Mouse (Mus musculus) kidney, postnatal 10 days (tissue): ENCODE data around the gene Wdr64.

ENCODE experiments used
- DNase-seq: peaks from one replicate; pipeline ENCODE4 v3.0.0; 2021; ENCODE audit warnings: mixed read lengths

The Wdr64 gene

DNA sequence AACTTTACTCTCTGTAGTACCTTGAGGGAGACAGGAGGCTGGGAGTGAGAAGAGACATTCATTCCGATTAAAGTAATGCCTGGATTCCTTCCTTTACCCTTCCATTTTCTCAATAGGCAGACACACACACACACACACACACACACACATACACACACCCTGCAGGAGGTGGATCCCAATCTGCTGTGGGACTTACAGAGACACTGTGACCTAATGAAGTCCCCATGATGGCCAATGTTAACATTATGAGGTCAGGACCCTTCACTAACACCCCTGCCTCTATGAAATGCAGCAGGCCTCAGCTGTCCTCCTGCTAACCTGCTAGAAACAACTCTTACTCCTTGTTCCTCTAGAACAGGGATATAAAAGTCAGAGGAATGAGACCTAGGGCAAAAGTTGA, at the start of gene Wdr64:
Gene Wdr64, plus strand, starts transcription at position 301 of the 400 bp plus-strand sequence.
- DNase-seq: no peak

DNA sequence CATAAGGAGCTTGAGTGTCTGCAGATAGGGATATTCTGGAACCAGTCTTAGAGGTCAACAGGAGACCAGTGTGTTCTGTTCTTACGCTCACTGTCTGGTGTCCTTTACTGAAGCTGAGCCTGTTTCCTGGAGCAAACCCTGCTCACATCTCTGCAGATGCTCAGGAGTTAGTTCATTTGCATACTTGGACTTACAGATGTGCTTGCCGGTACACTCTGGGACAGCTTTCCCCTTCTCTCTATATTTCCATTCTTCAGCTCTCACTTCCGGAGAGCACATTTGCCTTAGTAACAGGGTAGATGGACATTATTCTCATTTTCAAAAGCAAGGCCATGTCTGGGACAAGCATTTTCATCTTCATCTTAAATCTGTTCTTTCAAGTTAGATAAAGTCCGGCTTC, 49.8 kb upstream of the Wdr64 start:
- DNase-seq: no peak

DNA sequence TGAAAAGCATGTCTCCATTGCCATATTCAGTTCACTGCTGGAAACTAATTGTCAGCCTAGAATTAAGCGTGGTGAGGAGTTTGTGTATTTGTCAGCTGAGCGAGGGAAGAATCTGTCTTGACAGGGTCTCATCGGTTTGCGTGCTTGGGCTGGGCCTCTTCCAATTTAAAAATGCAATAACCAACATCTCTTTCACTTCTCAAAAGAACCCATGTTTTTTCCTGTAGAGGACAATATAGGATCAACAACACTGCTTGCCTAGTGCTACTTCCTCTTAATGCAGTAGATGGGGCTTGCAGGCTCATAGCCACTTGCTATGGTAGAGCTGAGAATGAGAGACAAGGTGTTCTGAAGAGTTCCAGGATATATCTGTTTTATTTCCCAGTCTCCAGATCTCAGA, 38.5 kb upstream of the Wdr64 start:
- DNase-seq: no peak

DNA sequence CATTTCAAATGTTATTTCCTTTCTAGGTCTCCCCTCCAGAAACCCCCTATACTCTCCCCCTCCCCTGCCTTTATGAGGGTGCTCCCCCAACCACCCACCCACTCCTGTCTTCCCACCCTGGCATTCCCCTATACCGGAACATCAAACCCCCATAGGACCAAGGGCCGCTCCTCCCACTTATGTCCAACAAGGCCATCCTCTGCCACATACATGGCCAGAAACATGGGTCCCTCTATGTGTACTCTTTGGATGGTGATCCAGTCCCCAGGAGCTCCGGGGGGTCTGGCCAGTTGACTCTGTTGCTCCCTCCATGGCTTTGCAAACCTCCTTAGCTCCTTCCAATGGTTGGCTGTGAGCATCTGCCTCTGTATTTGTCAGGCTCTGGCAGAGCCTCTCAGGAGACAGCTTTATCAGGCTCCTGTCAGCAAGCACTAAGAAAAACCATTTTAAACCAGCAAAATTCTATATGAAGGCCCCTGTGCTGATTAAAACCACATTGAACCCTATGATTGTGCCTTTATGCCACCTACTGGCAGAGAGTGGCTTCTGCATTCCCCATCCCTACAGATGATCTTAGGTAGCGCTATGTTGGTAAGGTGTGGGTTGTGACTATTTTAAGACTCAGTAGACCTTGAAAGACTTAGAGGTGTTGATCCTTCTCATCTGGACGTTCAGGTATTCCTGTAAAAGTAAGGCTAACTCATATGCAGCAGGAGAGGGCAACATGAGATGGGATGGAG, 29.6 kb upstream of the Wdr64 start:
- DNase-seq: peak; percentile 37

DNA sequence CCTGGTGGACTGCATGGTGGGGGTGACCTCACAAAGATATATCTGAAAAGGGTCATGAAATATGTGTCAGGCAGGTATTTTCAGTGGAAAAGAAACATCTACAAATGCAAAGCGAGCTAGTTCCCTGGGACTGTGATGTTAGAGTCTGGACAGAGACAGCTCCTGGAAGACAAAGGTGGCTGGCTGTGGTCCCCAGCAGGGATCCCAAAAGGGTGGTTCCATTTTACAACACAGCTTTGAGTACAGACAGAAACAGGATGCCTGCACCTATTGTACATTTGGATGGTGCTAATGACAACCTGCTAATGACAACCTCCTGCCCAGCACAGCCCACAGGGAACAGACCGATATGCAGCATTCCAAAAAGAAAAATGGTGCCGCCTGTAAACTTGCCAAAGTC, 28.9 kb upstream of the Wdr64 start:
- no peak for DNase-seq

DNA sequence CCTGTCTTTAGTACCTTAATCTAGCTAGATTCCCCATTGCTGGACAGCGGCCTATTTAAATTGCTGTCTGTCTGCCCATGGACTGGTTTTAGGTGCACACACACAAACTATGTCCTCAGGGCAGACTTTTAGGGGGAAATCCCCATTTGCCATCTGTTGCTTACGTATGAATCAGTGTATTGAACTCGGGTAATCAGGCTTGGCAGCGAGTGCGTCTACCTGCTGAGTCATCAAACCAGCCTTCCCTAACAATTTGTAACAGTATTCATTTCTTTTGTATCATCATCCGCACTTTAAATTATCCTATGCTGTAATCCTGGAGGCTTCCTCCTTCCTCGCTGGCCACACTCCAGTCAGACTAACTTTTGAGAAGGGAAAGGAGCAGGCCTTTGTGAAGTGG, 28.4 kb upstream of the Wdr64 start:
- DNase-seq: no peak

DNA sequence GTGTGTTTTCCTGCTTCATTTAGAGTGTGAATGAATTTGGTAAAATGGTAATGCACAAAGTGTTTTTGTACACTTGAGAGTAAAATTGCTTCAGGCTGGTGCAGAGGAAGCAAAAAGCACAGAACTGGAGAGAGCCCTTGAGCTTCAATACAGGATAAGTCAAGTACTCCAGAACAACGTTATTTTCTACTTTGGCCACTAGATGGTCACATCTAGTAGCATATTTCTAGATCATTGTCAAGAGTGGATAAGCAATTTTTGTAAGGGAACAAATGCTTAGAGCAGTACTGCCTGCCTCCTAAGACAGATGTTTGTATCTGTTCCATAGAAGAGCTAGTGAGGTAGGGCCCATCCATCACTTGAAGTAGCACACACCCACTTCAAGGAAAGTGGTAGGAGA, 26.8 kb upstream of the Wdr64 start:
- no peak for DNase-seq

DNA sequence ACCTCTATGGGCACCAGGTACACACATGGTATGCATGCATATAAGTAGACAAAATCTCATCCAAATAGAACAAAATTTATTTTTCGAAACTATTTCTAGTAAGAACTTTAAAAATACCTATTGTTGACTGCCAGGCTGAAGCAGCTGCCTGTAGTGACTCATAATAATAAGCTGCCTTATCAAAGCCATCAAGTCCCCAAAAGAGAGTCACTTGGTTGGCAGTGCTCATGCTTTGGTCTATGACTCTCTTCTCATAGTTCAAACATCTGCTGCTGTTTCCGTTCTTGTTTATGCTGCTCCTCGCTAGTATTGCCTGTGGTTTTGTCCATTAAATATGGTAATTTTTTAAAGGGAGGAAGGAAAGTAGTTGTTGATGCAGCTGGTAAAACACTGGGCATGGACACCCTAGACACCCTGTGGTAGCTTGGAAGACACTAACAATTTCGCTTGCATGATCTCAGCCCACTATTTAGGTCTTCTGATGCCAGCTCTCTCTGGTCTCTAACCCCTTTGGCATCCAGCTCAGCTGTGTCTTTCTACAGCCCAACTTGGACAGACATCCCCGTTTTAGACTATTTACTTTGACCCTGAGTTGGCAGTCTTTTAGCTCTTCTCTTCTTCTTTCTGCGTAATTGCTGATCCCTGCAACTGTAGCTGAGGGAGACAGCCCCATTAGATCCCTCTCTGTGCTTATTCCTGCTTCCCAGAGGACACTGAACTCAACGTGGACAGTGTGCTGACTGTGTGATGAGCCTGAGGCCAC, 24.6 kb upstream of the Wdr64 start:
- no peak for DNase-seq

DNA sequence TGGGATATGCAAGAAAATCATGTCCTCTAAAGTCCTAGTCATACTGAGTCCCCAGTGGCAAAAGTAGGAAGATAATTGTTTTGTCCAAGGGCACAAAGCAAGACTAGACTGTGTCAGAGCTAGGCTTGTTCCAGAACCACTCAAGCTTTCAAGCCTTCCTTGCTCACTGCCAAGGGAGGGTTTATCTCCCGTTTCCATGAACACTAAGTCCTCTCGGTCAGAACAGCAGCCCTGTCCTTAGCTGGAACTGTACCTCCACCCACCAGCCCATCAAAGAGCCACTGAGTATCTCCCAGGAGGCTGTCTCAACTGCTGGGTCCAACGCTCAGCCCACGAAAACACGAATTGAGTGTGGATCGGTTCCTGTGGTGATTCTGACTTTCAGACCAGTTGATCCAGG, 23.3 kb upstream of the Wdr64 start:
- no peak for DNase-seq

DNA sequence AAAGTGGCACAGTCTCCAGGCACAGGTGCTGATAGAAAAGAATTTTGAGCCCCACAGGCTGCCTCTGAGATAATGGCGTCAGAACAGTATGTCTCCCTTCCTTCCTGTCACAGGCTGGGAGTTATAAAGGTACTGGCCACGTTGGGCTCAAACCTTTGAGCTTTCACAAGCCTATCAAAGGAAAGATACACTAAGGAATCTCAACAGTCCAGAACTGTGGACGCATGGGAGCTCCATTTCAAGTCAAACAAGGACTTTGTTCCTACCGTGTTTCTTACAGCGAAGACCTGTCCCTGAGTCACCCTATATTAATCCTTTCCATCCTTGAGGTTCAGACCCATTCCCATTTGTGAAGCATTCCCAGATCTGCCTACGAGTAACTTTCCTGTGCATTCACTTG, 20.9 kb upstream of the Wdr64 start:
- no peak for DNase-seq

DNA sequence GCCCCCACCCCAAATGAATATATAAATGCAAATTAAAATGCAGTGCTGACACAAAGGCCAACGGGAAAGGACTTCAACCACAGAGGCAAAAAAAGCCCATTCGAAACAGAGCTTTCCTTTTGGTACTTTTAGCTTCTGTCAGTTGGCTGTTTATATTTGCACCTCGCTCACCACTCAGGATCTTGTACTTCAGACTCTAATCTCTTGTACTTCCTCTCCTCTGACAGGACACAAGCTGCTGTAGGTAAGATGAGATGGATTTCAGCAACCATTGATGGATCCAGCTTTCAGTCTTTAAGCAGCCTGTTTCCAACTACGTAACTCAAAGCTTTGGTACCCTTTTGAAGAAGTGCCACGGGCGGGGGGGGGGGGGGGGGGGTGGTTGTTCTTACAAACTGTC, 17.4 kb upstream of the Wdr64 start:
- DNase-seq: no peak

DNA sequence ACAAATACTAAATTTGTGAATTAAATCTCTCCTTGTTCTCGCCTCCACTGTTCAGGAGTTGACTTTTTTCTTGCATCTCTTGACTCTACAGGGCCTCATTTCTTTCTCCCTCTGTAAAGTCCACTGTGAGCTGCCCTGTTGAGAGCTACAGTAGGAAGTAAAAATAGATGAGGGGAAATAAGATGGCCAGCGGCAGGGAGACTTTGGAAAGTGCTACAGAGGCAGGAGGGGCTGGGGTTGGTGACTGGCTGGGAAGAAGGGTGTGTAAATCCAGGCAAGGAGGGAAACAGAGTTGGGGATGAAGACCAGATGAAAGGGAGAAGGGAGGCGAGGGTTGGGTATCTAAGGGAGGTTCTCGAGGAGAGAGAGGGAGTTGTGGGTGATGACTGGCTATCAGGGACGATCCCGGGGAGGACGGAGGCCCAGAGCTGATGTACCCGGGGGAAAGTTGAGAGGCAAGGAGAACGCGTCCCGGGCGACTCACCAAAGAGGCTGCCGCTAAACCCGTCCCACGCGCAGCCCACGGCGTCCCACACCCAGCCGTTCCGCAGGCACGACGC, 6.6 kb upstream of the Wdr64 start:
- DNase-seq: peak; percentile 28

DNA sequence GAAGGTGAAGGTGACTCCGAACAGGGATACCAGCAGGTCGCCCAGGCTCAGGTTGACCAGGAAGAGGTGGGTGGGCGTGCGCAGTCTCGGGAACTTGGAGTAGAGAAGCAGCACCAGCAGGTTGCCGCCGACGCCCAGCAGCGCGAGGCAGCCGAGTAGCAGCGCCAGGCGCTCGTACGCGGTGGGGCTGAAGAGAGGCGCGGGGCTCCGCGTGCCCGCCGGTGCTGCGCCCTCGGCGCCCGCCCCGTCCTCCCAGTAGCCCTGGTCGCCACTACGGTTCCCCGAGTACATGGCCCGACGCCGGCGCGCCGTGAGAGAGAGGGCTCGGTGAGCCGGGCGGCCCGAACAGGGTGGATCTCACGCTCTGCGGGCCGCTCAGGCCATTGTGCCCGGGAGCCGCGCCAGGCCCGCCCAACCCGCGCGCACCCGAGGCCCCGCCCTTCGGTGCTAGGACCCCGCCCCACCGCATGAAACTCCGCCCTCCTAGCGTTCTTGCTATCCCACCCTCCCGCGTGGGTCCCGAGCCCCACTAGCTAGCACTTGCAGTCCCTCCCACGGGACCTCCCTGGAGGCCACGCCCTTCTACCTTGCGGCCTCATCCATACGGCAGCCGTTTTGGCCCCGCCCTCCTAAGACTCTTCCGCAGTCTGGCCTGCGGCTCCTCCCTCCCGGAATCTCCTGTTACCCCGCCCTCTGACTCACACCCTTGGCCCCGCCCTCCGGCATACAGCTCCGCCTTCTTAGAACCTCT, 6.0 kb upstream of the Wdr64 start, which contains the start of the genes Opn3 and Chml:
Gene Opn3, minus strand, starts transcription at position 531 of the 751 bp plus-strand sequence.
Gene Chml, minus strand, starts transcription at position 656 of the 751 bp plus-strand sequence.
- DNase-seq: peak; percentile 99

DNA sequence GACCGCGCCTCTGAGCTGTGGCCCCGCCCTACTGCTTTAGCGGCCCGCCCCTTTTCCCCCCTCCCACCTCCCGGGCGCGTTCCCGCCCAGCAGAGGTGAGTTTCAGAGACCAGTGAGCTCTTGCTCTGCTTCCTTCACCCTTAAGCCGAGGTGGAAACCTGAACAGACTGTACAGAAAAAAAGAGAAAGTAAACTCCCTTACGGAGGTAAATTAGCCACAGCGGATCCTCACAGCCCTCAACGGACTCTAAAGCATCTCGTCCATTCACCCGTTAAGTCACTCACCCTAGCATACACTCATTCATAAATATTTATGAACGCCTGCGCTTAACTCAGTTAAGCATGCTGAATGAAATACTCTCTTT, 5.4 kb upstream of the Wdr64 start:
- no peak for DNase-seq

DNA sequence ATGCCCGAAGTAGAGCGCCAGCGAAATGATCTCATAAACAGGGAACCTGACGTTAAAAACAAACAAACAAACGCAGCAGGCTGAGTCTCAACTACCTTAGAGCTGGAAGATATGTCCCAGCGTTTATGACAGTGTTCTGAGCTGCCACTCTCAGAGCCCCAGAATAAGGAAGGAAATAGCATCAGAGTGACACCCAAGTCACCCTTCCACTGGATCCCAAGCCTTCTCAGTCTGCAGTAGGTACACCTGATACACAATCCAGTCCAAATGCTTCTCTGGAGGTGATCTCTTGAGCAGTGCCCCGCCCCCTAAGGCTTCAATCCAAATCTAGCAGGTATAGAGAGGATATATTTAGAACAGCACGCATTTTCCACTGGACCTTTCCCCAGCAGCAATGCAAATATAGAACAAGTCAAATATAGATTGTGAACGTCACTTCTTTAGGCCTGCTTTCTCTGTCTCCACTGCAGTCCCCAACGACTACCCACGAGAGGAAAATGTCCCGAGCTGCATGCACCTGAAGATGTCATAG, 4.9 kb upstream of the Wdr64 start:
- peak; percentile 14 for DNase-seq

DNA sequence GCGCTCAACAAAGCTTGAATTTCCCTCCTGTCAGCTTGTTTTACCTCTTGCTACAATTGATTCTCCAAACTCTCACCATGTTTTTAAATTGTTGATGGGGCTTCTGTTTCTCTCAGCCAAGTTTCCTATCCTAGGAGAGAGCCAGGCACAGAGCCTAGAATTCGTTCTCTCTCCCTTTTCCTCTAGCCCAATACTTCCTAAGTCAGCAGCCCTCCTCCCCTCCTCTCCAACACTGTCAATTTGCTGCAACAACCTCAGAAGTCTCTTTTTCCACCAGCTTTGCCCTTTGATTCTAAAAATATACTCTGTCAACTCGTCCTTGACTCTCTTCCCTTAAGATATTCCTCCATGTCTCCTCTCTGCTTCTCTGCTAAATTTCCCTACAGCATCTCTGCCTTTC, 982 bp downstream of the Wdr64 start:
- no peak for DNase-seq

DNA sequence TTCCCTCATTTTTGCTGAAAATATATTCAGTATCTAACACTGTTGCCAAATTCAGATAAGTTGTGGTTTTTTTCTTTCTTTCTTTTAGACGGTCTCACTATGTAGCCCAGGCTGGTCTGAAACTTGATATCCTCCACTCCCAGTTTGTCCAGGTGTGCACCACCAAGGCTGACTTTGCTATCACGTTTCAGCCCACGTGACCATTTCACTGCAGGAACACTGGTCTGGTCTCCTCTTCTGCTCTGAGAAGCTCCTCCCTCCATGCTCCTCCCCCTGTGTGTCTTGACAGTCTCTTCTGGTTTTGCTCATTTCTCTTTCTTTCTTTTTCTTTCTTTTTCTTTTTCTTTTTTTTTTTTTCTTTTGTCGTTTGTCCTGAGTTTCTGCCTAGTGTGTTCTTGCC, 1.4 kb downstream of the Wdr64 start:
- DNase-seq: no peak

DNA sequence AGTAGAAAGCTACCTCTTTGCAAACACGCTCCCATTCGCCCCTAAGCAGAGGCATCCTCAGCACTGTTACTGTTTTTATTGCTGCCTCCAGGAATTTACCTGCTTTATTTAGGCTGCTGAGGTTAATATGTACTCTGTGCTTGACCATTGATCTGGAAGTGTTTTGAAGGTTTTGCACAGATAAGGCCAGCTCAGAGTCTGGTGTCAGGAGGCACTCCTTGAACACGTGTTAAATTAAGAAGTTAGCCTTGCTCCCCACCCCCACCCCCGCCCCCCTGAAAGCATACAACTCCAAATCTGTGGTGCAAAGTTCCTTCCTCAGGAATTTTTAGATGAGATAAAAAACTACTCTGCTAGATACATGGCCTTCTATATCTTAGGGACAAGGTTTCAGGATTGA, 2.8 kb downstream of the Wdr64 start:
- DNase-seq: no peak

DNA sequence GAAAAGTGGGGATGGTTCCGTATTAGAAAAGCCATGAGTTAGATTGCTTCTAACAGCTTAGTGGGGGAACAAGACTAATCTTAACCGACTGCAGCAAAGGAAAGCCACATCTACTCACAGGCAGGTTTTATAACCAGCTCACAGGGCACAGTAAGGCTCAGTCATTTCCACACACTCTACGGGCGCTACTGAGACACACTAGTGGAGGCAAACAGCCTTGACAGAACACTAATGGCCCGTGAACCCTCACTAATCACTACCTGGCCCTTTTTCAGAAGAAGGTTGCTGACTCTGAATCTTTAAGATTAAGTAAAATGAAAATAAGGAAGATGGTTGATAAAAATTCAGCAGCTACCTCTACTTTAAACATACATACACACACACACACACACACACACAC, 9.2 kb downstream of the Wdr64 start:
- no peak for DNase-seq

DNA sequence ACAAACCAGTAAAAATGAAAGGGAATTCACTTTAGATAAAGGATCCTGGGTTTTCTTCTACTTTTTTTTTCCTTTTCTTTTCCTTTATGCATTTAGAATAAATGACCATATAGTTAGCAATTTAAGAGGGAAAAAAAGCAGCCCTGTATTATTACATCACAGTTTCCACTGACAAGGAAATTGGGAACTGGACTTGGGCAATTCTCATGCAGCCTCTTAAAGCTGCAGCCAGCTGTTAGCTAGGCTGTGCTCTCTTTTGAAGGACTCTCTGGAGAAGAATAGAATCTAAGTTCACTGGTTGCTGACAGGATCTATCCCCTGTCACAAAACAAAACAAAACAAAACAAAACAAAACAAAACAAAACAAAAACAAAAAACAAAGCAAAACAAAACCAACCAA, 9.6 kb downstream of the Wdr64 start:
- peak; percentile 13 for DNase-seq

DNA sequence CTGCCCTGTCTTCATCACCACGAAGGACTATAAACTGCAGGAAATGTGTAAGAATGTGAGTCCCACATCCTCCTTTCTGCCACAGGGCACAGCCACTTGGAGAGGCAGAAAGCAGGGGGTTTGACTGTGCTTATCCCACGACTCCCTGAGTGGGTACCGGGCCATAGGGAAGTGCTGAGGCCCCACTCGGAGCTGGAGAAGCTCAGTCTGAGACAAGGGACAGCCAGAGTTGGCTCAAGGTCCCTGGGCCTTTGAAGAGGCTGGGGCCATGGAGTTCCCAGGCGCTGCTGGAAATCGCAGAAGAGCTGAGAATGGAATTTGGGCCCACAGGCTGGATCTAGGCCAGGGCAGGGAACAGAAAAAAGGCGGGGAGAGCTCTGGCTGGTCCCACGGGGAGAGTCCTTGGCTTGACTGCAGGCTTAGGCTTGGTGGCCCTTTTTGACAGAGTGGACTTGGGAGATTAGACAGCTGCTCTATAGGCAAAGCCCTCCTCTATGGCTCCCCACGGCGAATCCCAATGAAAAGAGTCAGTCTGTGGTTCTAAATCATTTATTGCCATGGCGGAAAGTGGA, 14.0 kb downstream of the Wdr64 start:
- peak; percentile 37 for DNase-seq

DNA sequence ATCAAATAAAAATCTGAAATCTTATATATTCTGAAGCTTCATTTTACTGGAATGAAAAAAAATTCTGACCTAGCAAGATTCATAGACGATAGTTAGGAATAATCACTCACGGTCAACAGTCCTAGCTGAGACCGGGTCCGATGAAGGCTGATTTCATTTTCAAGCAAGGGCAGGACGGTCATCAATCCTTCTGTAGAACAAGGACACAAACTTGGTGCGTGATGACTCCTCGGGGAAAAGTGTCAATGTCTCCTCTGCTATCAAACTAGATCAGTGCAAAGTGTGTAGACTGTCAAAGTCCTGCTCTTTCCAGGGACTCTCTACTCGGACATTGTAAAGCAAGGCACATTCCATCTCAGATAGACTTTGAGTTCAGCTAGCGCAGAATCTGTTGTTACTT, 18.4 kb downstream of the Wdr64 start:
- DNase-seq: no peak

DNA sequence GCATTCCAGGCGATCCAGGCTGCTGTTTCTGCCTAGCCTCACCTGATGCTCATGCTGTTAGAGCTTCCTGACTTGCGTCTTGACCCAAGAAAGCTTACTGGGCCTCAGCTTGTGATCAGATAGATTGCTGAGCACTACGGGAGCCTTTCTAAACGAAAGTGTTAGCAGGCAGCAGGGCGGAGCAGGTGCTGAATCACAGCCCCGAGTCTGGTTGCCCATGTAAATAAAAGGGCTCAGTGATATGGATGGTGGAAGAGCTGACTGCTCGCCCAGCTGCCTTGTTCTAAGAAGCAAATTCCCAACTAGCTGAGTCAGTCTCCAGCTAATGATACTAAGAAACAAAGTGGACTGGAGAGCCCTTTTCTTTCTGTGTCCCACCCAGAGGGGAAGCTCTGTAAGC, 27.4 kb downstream of the Wdr64 start:
- DNase-seq: no peak
